Mouse (Mus musculus) spleen, adult 2 months (tissue): ENCODE measurements around the gene Enpp7.

Experiments used
- CTCF ChIP-seq: fragments of 200-500 bp; IDR thresholded peaks from 2 replicates; pipeline ENCODE4 v1.5.1; 2011; ENCODE audit warnings: mild to moderate bottlenecking, inconsistent platforms; ENCODE audit not compliant: insufficient read depth, insufficient read length, insufficient replicate concordance; ENCODE audit errors: extremely low read depth
- POLR2A ChIP-seq: fragments of 200-500 bp; IDR thresholded peaks from 2 replicates; pipeline ENCODE4 v1.6.1; 2011; ENCODE audit warnings: low read depth, low read length, inconsistent platforms

DNA sequence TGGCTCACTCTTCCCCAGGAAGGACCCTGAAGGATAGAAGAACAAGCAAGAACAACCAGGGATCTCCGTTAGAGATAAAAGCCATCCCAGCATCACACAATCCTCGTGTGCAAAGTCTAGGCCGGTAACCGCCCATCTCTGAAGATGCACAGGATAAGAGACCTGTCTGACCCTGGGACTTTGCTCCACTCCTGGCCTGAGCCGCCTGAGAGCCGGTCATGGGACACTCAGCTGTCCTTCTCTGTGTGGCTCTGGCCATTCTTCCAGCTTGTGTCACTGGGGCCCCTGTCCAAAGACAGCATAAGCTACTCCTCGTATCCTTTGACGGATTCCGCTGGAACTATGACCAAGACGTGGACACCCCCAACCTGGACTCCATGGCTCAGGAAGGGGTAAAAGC is at the start of gene Enpp7:
- TF ChIP-seq CTCF, result no peak
- no peak for TF ChIP-seq POLR2A
